Mouse (Mus musculus): ENCODE results near the gene Gm28043. TPM values are rescaled to one million over a fixed set of nuclear protein-coding genes. Genes with fewer than 3 reads are reported as not detected.
A peak's percentile ranks its signal among the peaks of the same experiment; 100 is the strongest.

The Gm28043 gene
- total and polyA plus RNA-seq, 3 experiments, result 1.3 to 3.4 TPM; not detected in 1

- TF ChIP-seq NELFE (IDR thresholded peaks at IDR 0.05; ENCODE audit: low read depth, low read length) (peak; percentile 65), CHD1 (IDR thresholded peaks at IDR 0.05; ENCODE audit: low read depth, low read length) (peak; percentile 91; the same call in 1 of the 2 replicates), EP300 (IDR thresholded peaks at IDR 0.05; ENCODE audit: low read depth in 1 of 2, low read length in 2 of 2) (0 out of 4 replicates have a peak, but pooled peaks of 1 of the 2 experiments have one; percentile 3), GATA1 (IDR thresholded peaks at IDR 0.05; ENCODE audit: low read depth, low read length) (no peak), POLR2AphosphoS2 (IDR thresholded peaks at IDR 0.05; ENCODE audit: low read length) (no peak; the same call in 1 of the 2 replicates), MXI1 (IDR thresholded peaks at IDR 0.05; ENCODE audit: low read depth, low read length) (0 out of 2 replicates have a peak, but pooled peaks have one; percentile 52), CHD2 (IDR thresholded peaks at IDR 0.05; ENCODE audit: low read length) (no peak), RAD21 (IDR thresholded peaks at IDR 0.05; ENCODE audit: low read depth, low read length) (no peak), MYB (IDR thresholded peaks at IDR 0.05; ENCODE audit: low read depth, low read length) (no peak), ZNF384 (IDR thresholded peaks at IDR 0.05; ENCODE audit: low read depth, low read length) (no peak), ZC3H11A (IDR thresholded peaks at IDR 0.05; ENCODE audit: low read depth, low read length) (peak; percentile 19; the same call in 1 of the 2 replicates), JUND (IDR thresholded peaks at IDR 0.05; ENCODE audit: low read depth, low read length) (no peak), UBTF (IDR thresholded peaks at IDR 0.05; ENCODE audit: borderline replicate concordance, insufficient read depth, low read depth, low read length) (no peak)
Observed at GRCm38 (mm10) chr17:29716732-29717445, 102.2 kb downstream of the Gm28043 start, which contains the start of gene Ccdc167 (continued).

DNA sequence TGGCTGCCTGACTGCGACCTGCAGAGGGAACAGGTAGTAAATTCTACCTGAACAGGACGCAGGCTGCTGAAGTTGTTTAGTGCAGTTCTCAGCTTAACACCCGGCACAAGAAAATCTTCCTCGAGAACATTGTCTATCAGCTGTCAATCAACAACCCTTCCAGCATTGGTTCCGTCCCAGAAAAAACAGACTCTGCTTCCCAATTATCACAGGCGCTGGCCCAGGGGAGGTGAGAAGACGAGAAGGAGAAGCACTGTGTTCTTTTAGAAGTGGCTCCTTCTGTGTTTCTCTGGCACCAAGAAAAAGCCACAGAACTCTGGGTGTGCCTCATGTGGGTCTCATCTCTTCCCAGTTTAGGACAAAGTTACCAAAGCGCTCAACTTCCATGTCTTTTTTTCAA is 104.0 kb downstream of the Gm28043 start:
- H3K36me3 ChIP-seq (ENCODE audit: control insufficient read depth in 1 of 2, insufficient read depth in 2 of 2, low read length in 2 of 2), result peaks cover 0 to 13% of the 10 kb centered on the region in 2 experiments; a peak in 2 of 4 replicates
- TF ChIP-seq GABPA (IDR thresholded peaks at IDR 0.05; ENCODE audit: low read depth, low read length) (no peak), ZMIZ1 (IDR thresholded peaks at IDR 0.05; ENCODE audit: low read depth, low read length) (no peak), MEF2A (IDR thresholded peaks at IDR 0.05; ENCODE audit: extremely low read depth, insufficient replicate concordance, low read depth, low read length, poor library complexity, severe bottlenecking) (no peak), MYB (IDR thresholded peaks at IDR 0.05; ENCODE audit: low read depth, low read length) (no peak), USF1 (IDR thresholded peaks at IDR 0.05; ENCODE audit: low read depth, low read length) (no peak), MAX (IDR thresholded peaks at IDR 0.05; ENCODE audit: low read length) (no peak), HCFC1 (IDR thresholded peaks at IDR 0.05; ENCODE audit: low read depth, low read length) (no peak), KAT2A (conservative IDR thresholded peaks at IDR 0.05; ENCODE audit: low read depth, low read length) (no peak), SIN3A (IDR thresholded peaks at IDR 0.05; ENCODE audit: low read length) (no peak)
- H3K9me3 ChIP-seq (replicated peaks; ENCODE audit: insufficient read depth, low read length), result no peaks in the 10 kb centered on the region
- H3K4me3 ChIP-seq (ENCODE audit: control insufficient read depth in 1 of 2, insufficient read depth in 1 of 2, low read depth in 2 of 2, low read length in 2 of 2), result no peak overlapping the region
- DNase-seq (ENCODE audit: low read depth, low spot score), result no peak
- no peak overlapping the region for H3K9ac ChIP-seq (ENCODE audit: control insufficient read depth, low read depth, low read length, poor library complexity, severe bottlenecking)
- H3K27ac ChIP-seq (ENCODE audit: control insufficient read depth, low read depth, low read length), result no peak overlapping the region
- no peaks in the 10 kb centered on the region for H3K27me3 ChIP-seq (ENCODE audit: control insufficient read depth in 1 of 2, insufficient read depth in 2 of 2, low read length in 2 of 2)
- H3K4me1 ChIP-seq (ENCODE audit: control insufficient read depth in 1 of 2, insufficient read depth in 2 of 2, low read length in 2 of 2), result peaks cover 4 to 15% of the 10 kb centered on the region in 2 experiments; a peak in 3 of 4 replicates
- H3K79me2 ChIP-seq (ENCODE audit: control insufficient read depth, insufficient read depth, low read length, poor library complexity), result peaks cover 6% of the 10 kb centered on the region
